In the genomic region with DNA sequence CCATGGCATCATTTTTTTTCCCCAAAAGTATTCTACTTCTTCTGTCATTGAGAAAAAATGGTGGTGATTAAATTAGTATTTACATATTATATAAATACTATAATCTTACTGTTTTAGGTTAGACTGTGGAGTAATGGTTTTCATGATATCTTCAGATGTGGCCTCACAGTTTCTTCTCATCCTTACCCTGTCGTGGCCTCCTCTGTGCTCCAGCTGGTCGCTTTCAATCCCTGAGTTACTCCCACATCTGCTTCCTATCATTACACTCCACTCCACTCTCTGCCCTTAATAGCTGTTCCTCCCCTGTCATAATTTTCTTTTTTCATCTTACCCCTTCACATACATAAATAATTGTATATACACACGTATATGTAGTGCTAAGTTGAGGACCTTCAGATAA, we compare ENCODE assay signal across 24 mouse cellular contexts. TPM values are rescaled to one million over a fixed set of nuclear protein-coding genes. Genes with fewer than 3 reads are reported as not detected.
DNase-seq lines count a peak whose midpoint lies in the region; ATAC-seq and TF ChIP-seq lines count a peak whose summit lies in the region.
"Had no signal": no experiment of that assay in that cellular context is flagged by ENCODE, and none has a peak within 500 bp of the region (broad histone marks: within the 10 kb centered on the region; RNA-seq: fewer than 3 reads in every experiment).

No protein-coding gene starts in this region.

- H3K9ac ChIP-seq in embryonic facial prominence, embryonic 11.5 days (replicated peaks; ENCODE audit: low read length): no peak overlapping the region
- no peak overlapping the region for H3K9ac ChIP-seq in kidney, embryonic 14.5 days (ENCODE audit: low read depth, low read length)
- no peak overlapping the region for H3K9ac ChIP-seq in lung, embryonic 14.5 days
- H3K9ac ChIP-seq in midbrain, embryonic 11.5 days (ENCODE audit: low read length): no peak overlapping the region
- no peak overlapping the region for H3K9ac ChIP-seq in midbrain, embryonic 14.5 days (replicated peaks; ENCODE audit: low read length)

- H3K4me3 ChIP-seq in embryonic facial prominence, embryonic 11.5 days (ENCODE audit: low read depth, low read length): no peak overlapping the region
- no peak overlapping the region for H3K4me3 ChIP-seq in embryonic facial prominence, embryonic 10.5 days
- H3K4me3 ChIP-seq in kidney, embryonic 14.5 days (ENCODE audit: low read length): no peak overlapping the region
- H3K4me3 ChIP-seq in kidney, adult 2 months (ENCODE audit: insufficient read depth, low read depth, low read length): no peak overlapping the region
- H3K4me3 ChIP-seq in lung, embryonic 14.5 days (ENCODE audit: low read depth, low read length): no peak overlapping the region
- no peak overlapping the region for H3K4me3 ChIP-seq in midbrain, embryonic 11.5 days (ENCODE audit: low read depth, low read length)
- H3K4me3 ChIP-seq in midbrain, embryonic 14.5 days (replicated peaks; ENCODE audit: low read depth, low read length): no peak overlapping the region

- H3K27ac ChIP-seq in embryonic facial prominence, embryonic 11.5 days (replicated peaks; ENCODE audit: low read depth, low read length): no peak overlapping the region
- no peak overlapping the region for H3K27ac ChIP-seq in embryonic facial prominence, embryonic 10.5 days (replicated peaks)
- no peak overlapping the region for H3K27ac ChIP-seq in kidney, embryonic 14.5 days (ENCODE audit: low read depth, low read length)
- H3K27ac ChIP-seq in kidney, adult 2 months (ENCODE audit: insufficient read depth, low read depth, low read length): no peak overlapping the region
- H3K27ac ChIP-seq in lung, embryonic 14.5 days (ENCODE audit: low read depth): no peak overlapping the region
- no peak overlapping the region for H3K27ac ChIP-seq in midbrain, embryonic 11.5 days (ENCODE audit: low read depth, low read length)
- H3K27ac ChIP-seq in midbrain, embryonic 14.5 days (replicated peaks; ENCODE audit: low read depth, low read length): no peak overlapping the region

- no peak for TF ChIP-seq CTCF in kidney, adult 2 months (conservative IDR thresholded peaks at IDR 0.05; ENCODE audit: insufficient read depth, insufficient read length, low read depth, low read length)
- TF ChIP-seq CTCF in lung, embryonic 14.5 days (IDR thresholded peaks at IDR 0.05; ENCODE audit: low read depth): no peak

- H3K27me3 ChIP-seq in embryonic facial prominence, embryonic 11.5 days (ENCODE audit: control insufficient read depth, insufficient read depth, low read length): no peaks in the 10 kb centered on the region
- H3K27me3 ChIP-seq in embryonic facial prominence, embryonic 10.5 days (replicated peaks; ENCODE audit: low read depth, poor library complexity, severe bottlenecking): no peaks in the 10 kb centered on the region
- no peaks in the 10 kb centered on the region for H3K27me3 ChIP-seq in kidney, embryonic 14.5 days (ENCODE audit: control insufficient read depth, insufficient read depth, low read length)
- no peaks in the 10 kb centered on the region for H3K27me3 ChIP-seq in kidney, adult 2 months (replicated peaks; ENCODE audit: control insufficient read depth, insufficient read depth, low read length)
- H3K27me3 ChIP-seq in lung, embryonic 14.5 days (ENCODE audit: insufficient read depth, low read length): no peaks in the 10 kb centered on the region
- no peaks in the 10 kb centered on the region for H3K27me3 ChIP-seq in midbrain, embryonic 11.5 days (ENCODE audit: control insufficient read depth, insufficient read depth, low read length)
- no peaks in the 10 kb centered on the region for H3K27me3 ChIP-seq in midbrain, embryonic 14.5 days (ENCODE audit: control insufficient read depth, insufficient read depth, low read length)
- H3K27me3 ChIP-seq: CH12.LX had no signal

- 59% methylated on average over 3 of the region's 3 CpGs for WGBS in embryonic facial prominence, embryonic 11.5 days
- 71% methylated on average over 3 of the region's 3 CpGs for WGBS in embryonic facial prominence, embryonic 10.5 days
- WGBS in kidney, embryonic 14.5 days: 55% methylated on average over 3 of the region's 3 CpGs
- 62% methylated on average over 3 of the region's 3 CpGs for WGBS in kidney, adult 2 months
- 40% methylated on average over 3 of the region's 3 CpGs for WGBS in lung, embryonic 14.5 days
- 77% methylated on average over 3 of the region's 3 CpGs for WGBS in midbrain, embryonic 11.5 days
- WGBS in midbrain, embryonic 14.5 days: 89% methylated on average over 3 of the region's 3 CpGs

- H3K4me2 ChIP-seq in embryonic facial prominence, embryonic 11.5 days (ENCODE audit: low read depth, low read length): no peak overlapping the region
- H3K4me2 ChIP-seq in kidney, embryonic 14.5 days (replicated peaks; ENCODE audit: low read depth, low read length): no peak overlapping the region
- no peak overlapping the region for H3K4me2 ChIP-seq in lung, embryonic 14.5 days
- no peak overlapping the region for H3K4me2 ChIP-seq in midbrain, embryonic 11.5 days
- H3K4me2 ChIP-seq in midbrain, embryonic 14.5 days (ENCODE audit: low read length): no peak overlapping the region

- no peaks in the 10 kb centered on the region for H3K9me3 ChIP-seq in embryonic facial prominence, embryonic 11.5 days (replicated peaks; ENCODE audit: control insufficient read depth, low read length)
- H3K9me3 ChIP-seq in embryonic facial prominence, embryonic 10.5 days: no peaks in the 10 kb centered on the region
- H3K9me3 ChIP-seq in kidney, embryonic 14.5 days (ENCODE audit: control insufficient read depth, low read length): no peaks in the 10 kb centered on the region
- H3K9me3 ChIP-seq in lung, embryonic 14.5 days (ENCODE audit: low read depth, low read length): no peaks in the 10 kb centered on the region
- H3K9me3 ChIP-seq in midbrain, embryonic 11.5 days (ENCODE audit: control insufficient read depth, low read length): no peaks in the 10 kb centered on the region
- H3K9me3 ChIP-seq in midbrain, embryonic 14.5 days (ENCODE audit: control insufficient read depth, low read length): no peaks in the 10 kb centered on the region
- H3K9me3 ChIP-seq: G1E had no signal

- H3K36me3 ChIP-seq in embryonic facial prominence, embryonic 11.5 days (replicated peaks; ENCODE audit: control insufficient read depth, insufficient read depth, low read depth, low read length): no peaks in the 10 kb centered on the region
- H3K36me3 ChIP-seq in embryonic facial prominence, embryonic 10.5 days (replicated peaks): no peaks in the 10 kb centered on the region
- no peaks in the 10 kb centered on the region for H3K36me3 ChIP-seq in kidney, embryonic 14.5 days (ENCODE audit: control insufficient read depth, insufficient read depth, low read length)
- no peaks in the 10 kb centered on the region for H3K36me3 ChIP-seq in kidney, adult 2 months (ENCODE audit: control insufficient read depth, insufficient read depth, low read length)
- H3K36me3 ChIP-seq in lung, embryonic 14.5 days (ENCODE audit: insufficient read depth): no peaks in the 10 kb centered on the region
- H3K36me3 ChIP-seq in midbrain, embryonic 11.5 days (ENCODE audit: control insufficient read depth, insufficient read depth, low read length): no peaks in the 10 kb centered on the region
- no peaks in the 10 kb centered on the region for H3K36me3 ChIP-seq in midbrain, embryonic 14.5 days (ENCODE audit: control insufficient read depth, insufficient read depth, low read length)
- H3K36me3 ChIP-seq: G1E had no signal

- H3K4me1 ChIP-seq in embryonic facial prominence, embryonic 11.5 days (ENCODE audit: control insufficient read depth, insufficient read depth, low read length): no peaks in the 10 kb centered on the region
- no peaks in the 10 kb centered on the region for H3K4me1 ChIP-seq in embryonic facial prominence, embryonic 10.5 days
- H3K4me1 ChIP-seq in kidney, embryonic 14.5 days (ENCODE audit: control insufficient read depth, insufficient read depth, low read length): no peaks in the 10 kb centered on the region
- no peaks in the 10 kb centered on the region for H3K4me1 ChIP-seq in kidney, adult 2 months (ENCODE audit: control insufficient read depth, insufficient read depth, low read length)
- no peaks in the 10 kb centered on the region for H3K4me1 ChIP-seq in lung, embryonic 14.5 days (ENCODE audit: insufficient read depth)
- H3K4me1 ChIP-seq in midbrain, embryonic 11.5 days (ENCODE audit: control insufficient read depth, insufficient read depth, low read length): no peaks in the 10 kb centered on the region
- no peaks in the 10 kb centered on the region for H3K4me1 ChIP-seq in midbrain, embryonic 14.5 days (ENCODE audit: control insufficient read depth, insufficient read depth, low read length)

- peak; percentile 15 for DNase-seq in embryonic facial prominence, embryonic 11.5 days (ENCODE audit: low spot score)
- DNase-seq in embryonic facial prominence, embryonic 10.5 days (ENCODE audit: low spot score): no peak
- no peak for DNase-seq in kidney, adult 2 months
- DNase-seq in lung, embryonic 14.5 days: no peak
- no peak for DNase-seq in lung, postnatal 36 days
- peak; percentile 77 for DNase-seq in midbrain, embryonic 11.5 days (ENCODE audit: low spot score, missing footprints)
- DNase-seq in midbrain, embryonic 14.5 days: no peak
- DNase-seq: adrenal gland, adult 2 months; adrenal gland, adult 8-10 months; adrenal gland, postnatal 10 days; adrenal gland, postnatal 14 days; adrenal gland, postnatal 25 days; adrenal gland, postnatal 36 days; B cell, adult 2 months; cerebellum, adult 11 months; cerebellum, adult 11-12 months had no signal

- ATAC-seq in embryonic facial prominence, embryonic 11.5 days (replicated peaks; ENCODE audit: insufficient number of reproducible peaks, low FRiP score, low TSS enrichment, low read depth): no peak
- ATAC-seq in kidney, embryonic 14.5 days (ENCODE audit: low FRiP score, low TSS enrichment): 0 out of 2 replicates have a peak, but pooled peaks have one; percentile 32
- peak; percentile 71; the same call in 1 of the 2 replicates for ATAC-seq in lung, embryonic 14.5 days (ENCODE audit: insufficient read depth)
- ATAC-seq in midbrain, embryonic 11.5 days (ENCODE audit: low FRiP score): no peak
- no peak for ATAC-seq in midbrain, embryonic 14.5 days (ENCODE audit: low FRiP score, low TSS enrichment)
- ATAC-seq: activated CD4-positive, CD25-positive, alpha-beta regulatory T cell, adult 4 months; CD4-positive, CD25-positive, alpha-beta regulatory T cell, adult 4 months; Patski had no signal

- no peak for TF ChIP-seq POLR2A in kidney, adult 2 months (IDR thresholded peaks at IDR 0.05; ENCODE audit: low read depth, low read length)

RNA-seq across cellular contexts. Expression of a gene that starts 22.2 kb away (rescaled TPM):
- not detected in 2 replicates for polyA plus RNA-seq in embryonic facial prominence, embryonic 11.5 days (2014; fragmentation: Nextera tagmentation; extraction: Ambion mirVana)
- polyA plus RNA-seq in embryonic facial prominence, embryonic 10.5 days (2016; fragmentation: Nextera tagmentation; extraction: Ambion mirVana): not detected in 2 replicates
- polyA plus RNA-seq in kidney, embryonic 14.5 days (2014; fragmentation: Nextera tagmentation; extraction: Ambion mirVana): not detected in 2 replicates
- 0.02 TPM in 1 of 2 replicates, not detected in the other for polyA plus RNA-seq in kidney, adult 2 months (2012; rRNA removed)
- 0.09 and 0.20 TPM in 2 replicates for polyA plus RNA-seq in lung, embryonic 14.5 days (2014; fragmentation: Nextera tagmentation; extraction: Ambion mirVana)
- not detected in 2 replicates for polyA plus RNA-seq in midbrain, embryonic 11.5 days (2014; fragmentation: Nextera tagmentation; extraction: Ambion mirVana)
- polyA plus RNA-seq in midbrain, embryonic 14.5 days (2014; fragmentation: Nextera tagmentation; extraction: Ambion mirVana): 0.07 TPM in 1 of 2 replicates, not detected in the other
- polyA plus RNA-seq: adrenal gland, adult 2 months; C2C12; G1E; Patski had no signal

RNA-seq across cellular contexts. Expression of a gene that starts 41.0 kb away (rescaled TPM):
- polyA plus RNA-seq in embryonic facial prominence, embryonic 11.5 days (2014; fragmentation: Nextera tagmentation; extraction: Ambion mirVana): not detected in 2 replicates
- polyA plus RNA-seq in embryonic facial prominence, embryonic 10.5 days (2016; fragmentation: Nextera tagmentation; extraction: Ambion mirVana): not detected in 2 replicates
- not detected in 2 replicates for polyA plus RNA-seq in kidney, embryonic 14.5 days (2014; fragmentation: Nextera tagmentation; extraction: Ambion mirVana)
- polyA plus RNA-seq in kidney, adult 2 months (2012; rRNA removed): not detected in 2 replicates
- not detected in 2 replicates for polyA plus RNA-seq in lung, embryonic 14.5 days (2014; fragmentation: Nextera tagmentation; extraction: Ambion mirVana)
- not detected in 2 replicates for polyA plus RNA-seq in midbrain, embryonic 11.5 days (2014; fragmentation: Nextera tagmentation; extraction: Ambion mirVana)
- polyA plus RNA-seq in midbrain, embryonic 14.5 days (2014; fragmentation: Nextera tagmentation; extraction: Ambion mirVana): not detected in 2 replicates
- polyA plus RNA-seq: activated CD4-positive, CD25-positive, alpha-beta regulatory T cell, adult 4 months; adrenal gland, adult 2 months; brain, embryonic 14.5 days; C2C12; CD4-positive, CD25-positive, alpha-beta regulatory T cell, adult 4 months; G1E; Patski had no signal

Comparison
In these comparisons a context has a peak if more than half of its experiments do, and no peak if none do; other contexts are left out.
1. DNase-seq: peak in embryonic facial prominence, embryonic 11.5 days (single experiment) and midbrain, embryonic 11.5 days (single experiment); none in embryonic facial prominence, embryonic 10.5 days (single experiment), kidney, adult 2 months (single experiment), lung, embryonic 14.5 days (single experiment), lung, postnatal 36 days (single experiment) and midbrain, embryonic 14.5 days (single experiment).
2. ATAC-seq: peak in kidney, embryonic 14.5 days (single experiment) and lung, embryonic 14.5 days (single experiment); none in embryonic facial prominence, embryonic 11.5 days (single experiment), midbrain, embryonic 11.5 days (single experiment) and midbrain, embryonic 14.5 days (single experiment).